Mouse (Mus musculus): ENCODE results near the gene Clic1. TPM values are rescaled to one million over a fixed set of nuclear protein-coding genes. Genes with fewer than 3 reads are reported as not detected.
A peak's percentile ranks its signal among the peaks of the same experiment; 100 is the strongest.

Gene Clic1
- total RNA-seq, 2 experiments from 2014 or later: 9.1 to 10.2 TPM

DNA sequence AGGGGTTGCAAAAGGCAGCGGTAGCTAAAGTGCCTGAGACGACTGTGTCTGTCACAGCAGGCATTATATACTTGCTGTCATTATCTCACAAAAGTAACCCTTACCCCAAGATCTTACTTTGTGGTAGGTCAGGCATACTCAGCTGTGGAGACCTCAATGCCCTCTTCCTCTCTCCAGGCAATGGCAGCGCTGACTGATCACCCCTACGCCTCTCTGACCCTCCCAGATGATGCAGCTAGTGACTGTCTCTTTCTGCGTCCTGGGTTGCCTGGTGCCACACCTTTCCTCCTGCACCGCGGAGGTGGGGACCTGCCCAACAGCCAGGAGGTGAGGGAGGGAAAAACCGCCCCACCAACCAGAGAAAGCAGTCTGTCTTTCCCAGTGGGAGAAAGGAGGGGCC lies 11.5 kb downstream of the Clic1 start:
- DNase-seq (ENCODE audit: low spot score in 2 of 2): no peak

DNA sequence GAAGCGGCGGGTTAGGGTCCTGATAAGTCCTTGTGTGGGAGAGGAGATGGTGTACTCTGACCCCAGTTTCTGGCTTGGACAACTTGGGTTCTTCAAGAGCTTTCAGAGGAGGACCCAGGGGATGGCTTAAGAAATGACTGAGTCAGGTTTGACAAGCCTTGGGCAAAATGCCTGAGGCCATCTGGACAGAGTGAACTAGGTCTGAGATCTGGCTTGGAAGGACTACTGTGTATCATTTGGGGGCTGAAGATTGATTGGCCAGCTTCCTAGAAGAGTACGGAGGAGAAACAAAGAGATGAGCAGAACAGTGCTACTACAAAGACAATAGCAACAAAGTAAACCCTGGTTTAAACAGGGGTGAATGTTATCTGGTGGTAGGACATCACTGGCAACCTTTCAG lies 13.7 kb downstream of the Clic1 start:
- no peak for DNase-seq (ENCODE audit: low spot score in 2 of 2)

- no peak for DNase-seq (ENCODE audit: low spot score in 2 of 2)
Observed at GRCm38 (mm10) chr17:35064378-35064877, 14.7 kb downstream of the Clic1 start.

DNA sequence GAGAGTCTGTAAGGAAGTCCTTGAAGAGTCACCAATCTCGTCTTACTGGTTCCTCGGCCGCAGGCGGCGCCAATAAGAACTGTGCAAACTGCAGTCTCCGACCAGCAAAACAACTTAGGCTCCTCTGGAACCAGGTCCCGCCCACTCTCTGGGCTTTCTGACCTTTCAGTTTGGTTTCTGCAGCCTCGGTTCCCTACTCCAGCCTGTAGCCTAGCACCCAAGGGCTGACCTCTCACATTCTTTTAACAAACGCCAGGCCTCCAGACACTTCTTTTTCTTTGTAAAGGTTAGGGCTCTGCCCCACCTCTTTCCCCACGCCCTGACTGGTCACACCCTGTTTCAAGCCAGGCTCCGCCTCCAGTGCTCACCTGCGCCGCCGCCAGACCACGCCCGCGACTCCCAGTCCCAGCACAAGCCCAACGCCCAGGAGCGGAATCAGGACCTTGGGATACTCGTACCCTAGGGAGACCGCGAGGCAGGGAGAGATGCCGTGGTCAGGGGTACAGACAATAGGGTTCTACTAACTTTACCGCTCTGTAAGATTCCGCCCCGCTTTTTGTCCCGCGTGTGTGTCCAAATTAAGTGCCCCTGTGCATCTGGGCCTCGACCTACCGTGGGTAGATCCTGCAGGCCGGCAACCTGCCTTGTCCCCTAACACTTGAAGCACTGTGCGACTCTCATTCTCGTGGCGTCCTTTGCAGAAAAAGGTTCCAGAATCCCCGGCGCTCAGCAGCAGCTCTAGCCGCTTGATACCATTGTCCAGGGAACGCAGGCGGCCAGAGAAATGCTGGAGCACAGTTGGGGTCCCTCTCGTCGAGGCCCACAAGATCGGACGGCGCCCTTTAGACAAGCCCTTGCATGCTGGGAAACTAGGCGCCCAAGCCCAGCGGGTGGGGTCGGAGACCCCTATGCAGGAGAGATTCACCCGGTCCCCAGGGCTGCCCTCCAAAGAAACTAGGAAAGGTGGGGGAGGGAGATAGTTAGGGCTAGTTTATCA lies 15.5 kb downstream of the Clic1 start, which contains the start of gene Ly6g6c:
TSS of gene Ly6g6c (plus strand) at position 438 of the 997 bp plus-strand sequence.
- DNase-seq (ENCODE audit: low spot score in 2 of 2): no peak

DNA sequence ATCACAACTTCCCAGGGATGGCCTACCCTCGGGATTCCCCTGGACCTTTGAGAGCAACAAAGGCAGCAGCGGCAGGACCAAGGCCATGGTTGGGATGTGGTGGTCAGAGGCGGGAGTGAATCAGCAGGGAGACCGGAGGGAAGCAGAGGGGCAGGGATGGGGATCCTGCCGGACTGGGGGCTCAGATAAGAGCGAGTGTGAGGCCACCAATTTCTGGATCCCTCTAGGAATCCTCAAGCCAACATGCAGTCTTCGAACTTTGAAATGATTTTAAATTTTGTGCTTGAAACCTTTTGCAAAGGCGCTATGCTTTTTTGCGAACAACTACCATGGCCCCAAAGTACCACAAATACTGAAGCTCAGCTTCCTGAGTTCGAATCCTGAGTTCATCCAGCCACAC lies 16.3 kb downstream of the Clic1 start, which contains the start of gene Mpig6b:
TSS of gene Mpig6b (minus strand) at position 101 of the 400 bp plus-strand sequence.
- DNase-seq (ENCODE audit: low spot score in 2 of 2): no peak

- peak in 1 of 2 experiments; percentile 41 for DNase-seq (ENCODE audit: low spot score in 2 of 2)
Observed at GRCm38 (mm10) chr17:35068213-35068914, 18.6 kb downstream of the Clic1 start.

- DNase-seq (ENCODE audit: low spot score in 2 of 2): no peak
Observed at GRCm38 (mm10) chr17:35070556-35071229, 20.9 kb downstream of the Clic1 start.

DNA sequence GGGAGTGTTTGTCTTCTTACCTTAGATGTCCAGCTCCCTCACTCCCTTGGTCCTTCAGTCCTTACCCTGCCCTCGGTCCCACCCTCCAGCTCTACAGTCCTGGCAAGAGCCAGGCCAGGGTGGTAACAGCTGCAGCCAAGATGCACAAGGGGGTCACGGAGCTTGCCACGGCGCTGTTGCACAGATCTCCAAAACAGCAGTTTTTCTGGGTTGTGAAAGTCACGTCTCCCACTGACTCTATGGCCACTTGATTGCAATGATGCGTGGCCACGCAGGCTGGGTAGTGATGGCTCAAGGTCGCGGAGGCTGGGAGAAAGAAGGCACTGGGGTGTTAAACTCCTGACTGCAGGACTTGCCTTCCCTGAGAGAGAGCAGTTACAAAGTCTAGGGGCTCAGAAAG lies 21.7 kb downstream of the Clic1 start:
- no peak for DNase-seq (ENCODE audit: low spot score in 2 of 2)

- DNase-seq (ENCODE audit: low spot score in 2 of 2): no peak
Observed at GRCm38 (mm10) chr17:35074097-35074496, 24.3 kb downstream of the Clic1 start.

- DNase-seq (ENCODE audit: low spot score in 2 of 2): no peak
Observed at GRCm38 (mm10) chr17:35076507-35077176, 26.9 kb downstream of the Clic1 start, which contains the start of gene Ly6g6e. Ly6g6e (plus strand) TSS chr17:35076902.

DNA sequence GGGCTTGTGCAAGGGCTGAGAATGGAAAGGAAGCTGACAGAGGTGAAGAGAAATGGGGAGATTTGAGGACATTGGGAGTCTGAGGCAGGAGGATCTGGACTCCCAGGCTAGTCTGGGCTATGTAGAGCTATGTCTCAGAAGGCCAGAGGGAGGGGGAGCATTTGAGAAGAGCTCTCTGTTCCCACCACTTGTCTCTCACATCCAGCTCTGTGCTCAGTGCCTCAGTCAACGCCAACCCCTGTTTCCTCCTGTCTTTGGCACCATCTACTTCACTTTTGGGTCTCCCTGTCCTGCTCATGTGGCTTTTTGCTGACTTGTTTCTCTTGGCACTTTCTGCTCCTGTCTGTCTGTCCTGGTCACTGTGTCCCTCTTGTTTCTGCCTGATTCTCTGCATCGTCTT lies 27.5 kb downstream of the Clic1 start:
- DNase-seq (ENCODE audit: low spot score in 2 of 2): no peak

GRCm38 (mm10) chr17:35077786-35078233 lies 28.0 kb downstream of the Clic1 start, which contains the start of gene Ly6g6d:
Ly6g6d (minus strand) TSS chr17:35078065.
- no peak for DNase-seq (ENCODE audit: low spot score in 2 of 2)

DNA sequence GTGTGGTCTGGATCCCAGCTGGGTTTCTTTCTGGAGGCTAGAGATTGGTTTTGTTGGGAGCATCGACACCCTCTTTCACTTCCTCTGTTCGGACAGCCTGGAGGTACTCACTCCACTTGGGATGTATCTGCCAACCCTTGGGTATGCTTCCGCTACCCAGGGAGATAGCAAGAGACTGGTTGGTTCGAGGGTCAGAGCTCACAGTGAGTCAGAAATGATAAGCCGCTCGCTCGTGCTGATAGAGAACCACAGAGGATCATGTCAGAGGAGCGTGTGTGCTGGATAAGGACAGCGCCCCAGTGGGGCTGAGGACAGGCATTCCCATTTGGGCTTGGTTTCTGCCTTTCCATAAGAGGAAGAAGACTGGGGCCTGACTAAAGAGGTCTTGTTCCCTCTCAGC lies 30.0 kb downstream of the Clic1 start:
- DNase-seq (ENCODE audit: low spot score in 2 of 2): no peak

DNA sequence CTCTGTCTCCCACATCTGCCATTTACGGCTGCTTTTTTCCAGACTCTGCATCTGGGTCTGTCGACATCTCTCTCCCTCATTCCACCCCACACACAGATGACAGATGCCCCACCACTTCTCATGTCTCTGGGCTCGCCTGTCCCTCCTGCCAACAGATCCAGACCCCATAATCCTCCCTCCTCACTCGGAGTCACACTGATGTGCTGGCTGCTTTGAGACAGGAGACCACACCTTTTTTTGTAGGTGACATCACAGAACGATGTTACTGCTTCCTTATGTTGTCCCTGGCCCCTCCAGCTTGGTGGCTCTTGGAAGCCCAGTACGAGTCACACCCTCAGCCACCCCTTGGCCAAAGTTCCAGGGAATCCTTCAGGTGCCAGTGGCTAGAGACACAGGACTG lies 30.5 kb downstream of the Clic1 start:
- no peak for DNase-seq (ENCODE audit: low spot score in 2 of 2)

DNA sequence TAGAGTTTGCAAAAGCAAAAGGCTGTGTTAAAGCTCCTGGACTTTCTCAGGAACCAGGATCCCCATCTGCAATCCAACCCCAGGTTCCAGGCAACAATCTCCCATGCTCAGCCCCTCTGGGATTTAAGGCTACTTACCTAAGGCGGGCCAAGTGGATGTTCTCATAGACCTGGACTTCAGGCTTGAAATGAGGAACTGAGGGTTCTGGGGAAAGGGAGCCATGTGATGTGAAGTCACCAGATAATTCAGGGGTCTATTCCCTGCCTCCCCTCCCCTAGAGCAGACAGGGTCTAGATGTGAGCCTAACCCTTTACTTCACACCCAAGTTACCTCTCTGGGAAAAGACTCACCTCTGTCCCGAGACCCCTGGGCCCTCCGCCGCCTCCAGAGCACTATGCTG lies 30.9 kb downstream of the Clic1 start:
- no peak for DNase-seq (ENCODE audit: low spot score in 2 of 2)

DNA sequence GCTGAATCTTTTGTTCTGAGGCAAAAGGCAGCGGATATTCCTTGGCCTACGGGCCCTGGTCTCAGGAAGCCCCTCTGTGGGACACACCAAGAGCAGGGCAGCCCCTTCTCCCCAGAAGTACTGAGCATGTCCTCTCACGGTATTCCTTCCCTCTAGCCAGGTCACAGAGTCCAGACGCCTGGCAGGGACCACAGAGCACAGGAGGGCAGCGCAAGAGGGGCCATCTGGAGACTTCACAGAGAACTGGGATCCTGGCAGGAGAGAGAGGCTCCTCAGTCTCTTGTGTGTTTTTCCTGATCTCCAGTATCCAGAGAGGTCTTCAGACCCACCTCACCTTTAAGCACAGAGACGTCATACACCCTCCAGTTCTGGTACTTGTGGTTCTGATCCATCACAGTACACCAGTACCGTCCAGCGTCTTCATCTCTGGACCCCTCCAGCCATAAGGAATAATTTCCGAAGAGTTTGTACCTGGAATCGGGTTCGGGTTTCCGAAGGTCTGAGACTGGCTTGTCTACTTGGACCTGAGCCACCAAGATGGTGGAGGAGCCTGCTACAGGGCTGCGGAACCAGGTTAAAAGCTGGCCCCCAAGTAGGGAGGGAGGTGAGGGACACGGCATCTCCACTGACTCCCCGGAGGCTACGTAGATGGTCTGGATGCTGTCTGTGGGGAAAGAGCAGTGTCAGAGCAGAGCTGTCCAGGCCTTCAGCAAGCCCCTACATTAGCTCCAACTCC lies 33.2 kb downstream of the Clic1 start:
- DNase-seq (ENCODE audit: low spot score in 2 of 2): no peak

DNA sequence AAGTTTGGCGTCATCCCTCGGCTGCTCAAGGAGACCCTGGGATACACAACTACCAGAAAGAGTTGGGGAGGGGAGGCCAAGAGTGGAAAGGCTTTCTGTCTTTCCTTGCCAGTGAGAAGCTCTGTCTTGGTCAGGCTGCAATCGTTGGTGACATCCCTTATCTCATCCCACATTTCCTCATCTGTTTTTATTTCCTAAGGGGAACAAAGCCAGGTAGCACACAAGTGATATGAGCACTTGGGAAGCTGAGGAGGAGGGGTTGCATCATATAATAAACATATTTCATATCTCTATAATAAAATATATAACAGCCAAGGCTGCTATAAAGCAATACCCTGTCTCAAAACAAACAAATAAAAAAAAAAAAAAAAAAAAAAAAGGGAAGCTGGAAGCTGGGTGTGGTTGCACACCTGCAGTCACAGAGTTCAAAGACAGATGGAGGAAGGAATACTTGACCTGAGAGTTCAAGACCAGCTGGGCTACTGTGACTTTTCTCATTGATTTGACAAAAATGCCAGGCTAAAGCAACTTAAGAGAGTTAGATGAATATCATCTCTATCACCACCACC lies 34.2 kb downstream of the Clic1 start:
- DNase-seq (ENCODE audit: low spot score in 2 of 2): no peak

DNA sequence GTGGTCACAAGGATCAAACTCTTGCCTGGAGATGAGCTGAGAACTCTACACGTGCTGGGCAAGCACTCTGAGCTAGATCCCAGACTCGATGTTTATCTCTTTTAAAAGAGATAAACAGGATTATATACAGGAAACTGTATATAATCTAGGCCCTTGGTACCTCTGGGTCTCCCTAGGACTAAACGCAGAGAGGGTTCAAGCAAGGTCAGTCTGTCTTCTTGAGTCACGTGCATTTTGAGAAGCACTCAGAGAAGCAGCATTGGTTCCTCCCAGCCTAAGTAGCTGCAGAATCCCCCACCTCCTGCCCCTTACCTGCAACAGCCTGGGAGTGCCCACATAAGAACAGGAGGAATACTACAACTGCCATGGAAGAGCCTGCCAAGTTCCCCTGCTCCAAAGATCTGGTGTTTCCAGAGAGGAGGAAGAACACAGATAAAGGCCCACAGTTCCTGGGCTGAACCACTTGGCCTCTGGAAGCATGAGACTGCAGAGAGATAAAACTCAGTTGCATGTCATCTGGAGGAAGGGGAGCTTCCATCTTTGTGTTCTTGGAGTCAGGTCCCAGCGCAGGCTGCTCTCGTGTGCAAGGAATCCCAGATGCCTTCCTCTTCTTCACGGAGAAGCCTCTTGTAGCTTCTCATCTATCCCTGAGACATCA lies 35.6 kb downstream of the Clic1 start, which contains the start of gene Ly6g6f:
TSS of gene Ly6g6f (minus strand) at position 403 of the 658 bp plus-strand sequence.
- DNase-seq (ENCODE audit: low spot score in 2 of 2): no peak

DNA sequence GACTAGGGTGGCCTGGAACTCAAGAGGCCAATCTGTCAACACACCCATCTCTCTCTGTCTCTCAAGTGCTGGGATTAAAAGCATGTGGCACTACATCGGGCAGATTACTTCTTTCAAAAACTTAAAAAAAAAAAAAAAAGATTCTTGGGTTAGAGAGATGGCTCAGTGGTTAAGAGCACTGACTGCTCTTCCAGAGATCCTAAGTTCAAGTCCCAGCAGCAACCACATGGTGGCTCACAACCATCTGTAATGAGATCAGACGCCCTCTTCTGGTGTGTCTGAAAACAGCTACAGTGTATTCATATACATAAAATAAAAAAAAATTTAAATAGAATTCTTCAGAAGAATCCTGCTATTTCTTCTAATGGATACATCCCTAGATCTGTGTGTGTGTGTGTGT lies 38.4 kb downstream of the Clic1 start:
- DNase-seq (ENCODE audit: low spot score in 2 of 2): no peak

All from left cerebral cortex, adult 18-20 months (tissue).